Mouse (Mus musculus) limb, embryonic 11.5 days (tissue): ENCODE data around the gene Tmem179b. TPM values are rescaled to one million over a fixed set of nuclear protein-coding genes. Genes with fewer than 3 reads are reported as not detected.

Experiments used
- ATAC-seq: fragments of 200-750 bp; cut with Nextera tagmentation; 2 replicates; pipeline ENCODE4 v1.8.0; 2017; ENCODE audit warnings: low read depth; ENCODE audit not compliant: insufficient number of reproducible peaks, low FRiP score, low TSS enrichment
- DNase-seq: peaks from one replicate; pipeline ENCODE4 v3.0.0-alpha.2; 2015; ENCODE audit warnings: low spot score
- H3K27ac ChIP-seq: fragments of 300-500 bp; sonication (generic); replicated peaks from 2 replicates; pipeline ENCODE4 v1.5.1; 2014; ENCODE audit warnings: low read depth, mild to moderate bottlenecking, low read length
- H3K27me3 ChIP-seq: fragments of 300-500 bp; sonication (generic); 2 replicates; pipeline ENCODE4 v1.6.1; 2014; ENCODE audit warnings: mild to moderate bottlenecking, low read length, mixed read lengths; ENCODE audit not compliant: control insufficient read depth, insufficient read depth
- H3K36me3 ChIP-seq: fragments of 300-500 bp; sonication (generic); 2 replicates; pipeline ENCODE4 v1.6.1; 2014; ENCODE audit warnings: mild to moderate bottlenecking, low read length, moderate library complexity, mixed read lengths; ENCODE audit not compliant: control insufficient read depth, insufficient read depth
- H3K4me1 ChIP-seq: fragments of 300-500 bp; sonication (generic); 2 replicates; pipeline ENCODE4 v1.6.1; 2014; ENCODE audit warnings: low read length, mixed read lengths; ENCODE audit not compliant: control insufficient read depth, insufficient read depth
- H3K4me2 ChIP-seq: fragments of 300-500 bp; sonication (generic); 2 replicates; pipeline ENCODE4 v1.6.1; 2014; ENCODE audit warnings: low read depth, mild to moderate bottlenecking, moderate library complexity; ENCODE audit not compliant: severe bottlenecking
- H3K4me3 ChIP-seq: fragments of 300-500 bp; sonication (generic); 2 replicates; pipeline ENCODE4 v1.5.1; 2014; ENCODE audit warnings: low read depth, low read length
- H3K9ac ChIP-seq: fragments of 300-500 bp; sonication (generic); 2 replicates; pipeline ENCODE4 v1.6.1; 2014; ENCODE audit warnings: mild to moderate bottlenecking, low read length
- H3K9me3 ChIP-seq: fragments of 300-500 bp; sonication (generic); 2 replicates; pipeline ENCODE4 v1.6.1; 2016; ENCODE audit warnings: low read length; ENCODE audit not compliant: control insufficient read depth
- WGBS: fragments of 180-500 bp; shearing (Covaris S2); extraction: QIAGEN DNeasy Blood & Tissue Kit; methylation state at CpG from one replicate; pipeline ENCODE4 v1.1.7; 2014; 5-methylcytosine and 5-hydroxymethylcytosine counted together
- polyA plus RNA-seq: library from polyadenylated mRNA; unstranded; fragments of >200 nt; fragmentation: Nextera tagmentation; extraction: Ambion mirVana; gene quantifications from 2 replicates; pipeline ENCODE4 v1.2.1, GENCODE M21; 2014

The Tmem179b gene
- polyA plus RNA-seq, 1 experiment from 2014 or later, result 51.3 TPM

- Histone ChIP-seq H3K36me3 (peaks cover 13% of the 10 kb centered on the region), H3K4me3 (0 out of 2 replicates have a peak overlapping the region, but pooled peaks have one; percentile 0), H3K27me3 (no peaks in the 10 kb centered on the region), H3K9me3 (no peaks in the 10 kb centered on the region), H3K27ac (no peak overlapping the region), H3K4me1 (peaks cover 10% of the 10 kb centered on the region), H3K4me2 (no peak overlapping the region), H3K9ac (no peak overlapping the region)
- DNase-seq (no peak), ATAC-seq (no peak)
- WGBS, result 91% methylated on average over 3 of the region's 3 CpGs
These were observed 42.7 kb upstream of the Tmem179b start for GRCm38 (mm10) chr19:8817001-8817400.

- Histone ChIP-seq H3K36me3 (peaks cover 16% of the 10 kb centered on the region), H3K9me3 (no peaks in the 10 kb centered on the region), H3K9ac (no peak overlapping the region), H3K4me2 (no peak overlapping the region), H3K27me3 (no peaks in the 10 kb centered on the region), H3K4me1 (peaks cover 8% of the 10 kb centered on the region), H3K4me3 (no peak overlapping the region), H3K27ac (no peak overlapping the region)
- WGBS, result 88% methylated on average over 11 of the region's 11 CpGs
- ATAC-seq (no peak), DNase-seq (no peak)
These were observed 41.5 kb upstream of the Tmem179b start for GRCm38 (mm10) chr19:8815812-8816211.

GRCm38 (mm10) chr19:8806810-8807209 lies 32.5 kb upstream of the Tmem179b start:
- 92% methylated on average over 5 of the region's 5 CpGs for WGBS
- Histone ChIP-seq H3K27me3 (no peaks in the 10 kb centered on the region), H3K36me3 (peaks cover 10% of the 10 kb centered on the region), H3K9ac (no peak overlapping the region), H3K27ac (no peak overlapping the region), H3K9me3 (no peaks in the 10 kb centered on the region), H3K4me2 (no peak overlapping the region), H3K4me3 (no peak overlapping the region), H3K4me1 (0 out of 2 replicates have a peak, but pooled peaks cover 4% of the 10 kb centered on the region)
- no peak for ATAC-seq
- no peak for DNase-seq

- Histone ChIP-seq H3K27ac (no peak overlapping the region), H3K4me1 (0 out of 2 replicates have a peak, but pooled peaks cover 4% of the 10 kb centered on the region), H3K27me3 (no peaks in the 10 kb centered on the region), H3K4me2 (no peak overlapping the region), H3K36me3 (peaks cover 7% of the 10 kb centered on the region; the same call in 1 of the 2 replicates), H3K4me3 (no peak overlapping the region), H3K9ac (no peak overlapping the region), H3K9me3 (no peaks in the 10 kb centered on the region)
- ATAC-seq (no peak), DNase-seq (no peak)
- WGBS, result 92% methylated on average over 11 of the region's 11 CpGs
These were observed 29.8 kb upstream of the Tmem179b start for GRCm38 (mm10) chr19:8803879-8804660.

- 0 out of 2 replicates have a peak overlapping the region, but pooled peaks have one; percentile 42 for H3K4me3 ChIP-seq
- H3K9ac ChIP-seq, result no peak overlapping the region
- peaks cover 6% of the 10 kb centered on the region; the same call in 1 of the 2 replicates for H3K36me3 ChIP-seq
- H3K9me3 ChIP-seq, result no peaks in the 10 kb centered on the region
- no peak for ATAC-seq
- H3K27ac ChIP-seq, result no peak overlapping the region
- H3K27me3 ChIP-seq, result no peaks in the 10 kb centered on the region
- 0 out of 2 replicates have a peak, but pooled peaks cover 4% of the 10 kb centered on the region for H3K4me1 ChIP-seq
- H3K4me2 ChIP-seq, result peak overlapping the region; percentile 49
- 92% methylated on average over 9 of the region's 9 CpGs for WGBS
- no peak for DNase-seq
These were observed 29.0 kb upstream of the Tmem179b start for GRCm38 (mm10) chr19:8803204-8803780.

GRCm38 (mm10) chr19:8802130-8802821 lies 28.0 kb upstream of the Tmem179b start, which contains the start of gene Zbtb3:
TSS of gene Zbtb3 (plus strand) at chr19:8802555.
- Histone ChIP-seq H3K4me1 (peaks cover 9% of the 10 kb centered on the region; the same call in 1 of the 2 replicates), H3K9me3 (no peaks in the 10 kb centered on the region), H3K27me3 (no peaks in the 10 kb centered on the region), H3K4me2 (peak within 1 kb of the TSS; percentile 52), H3K27ac (0 out of 2 replicates have a peak within 1 kb of the TSS, but pooled peaks have one; percentile 64), H3K36me3 (peaks cover 2% of the 10 kb centered on the region; the same call in 1 of the 2 replicates), H3K4me3 (peak within 1 kb of the TSS; percentile 42), H3K9ac (peak within 1 kb of the TSS; percentile 57; the same call in 1 of the 2 replicates)
- DNase-seq (peak; percentile 94), ATAC-seq (peak; percentile 95)
- under 1% methylated on average over 30 of the region's 30 CpGs for WGBS

- Histone ChIP-seq H3K9ac (no peak overlapping the region), H3K9me3 (no peaks in the 10 kb centered on the region), H3K27ac (no peak overlapping the region), H3K36me3 (peaks cover 11% of the 10 kb centered on the region), H3K27me3 (no peaks in the 10 kb centered on the region), H3K4me2 (peak overlapping the region; percentile 83; the same call in 1 of the 2 replicates), H3K4me3 (no peak overlapping the region; the same call in 1 of the 2 replicates), H3K4me1 (peaks cover 9% of the 10 kb centered on the region; the same call in 1 of the 2 replicates)
- DNase-seq, result no peak
- ATAC-seq, result no peak
These were observed 24.7 kb upstream of the Tmem179b start for GRCm38 (mm10) chr19:8798947-8799315.
